In the genomic region with DNA sequence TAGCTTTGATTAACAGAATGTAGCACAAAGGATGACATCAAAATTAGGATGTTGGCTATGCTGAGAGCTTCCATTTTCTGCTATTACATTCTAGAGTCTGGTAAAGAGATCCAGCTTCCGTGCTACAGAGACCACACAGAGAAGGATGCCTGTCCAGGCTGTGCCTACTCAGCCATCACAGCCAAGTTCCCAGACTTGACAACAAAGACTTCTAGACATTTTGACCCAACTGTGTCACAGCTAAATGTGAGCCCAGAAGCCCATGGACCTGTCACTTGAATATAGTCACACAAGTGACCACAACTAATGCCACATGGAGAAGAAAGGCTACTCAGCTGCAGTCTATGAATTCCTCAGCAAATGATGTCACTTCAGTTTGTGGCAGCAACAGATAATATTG, we compare ENCODE assay signal across 21 mouse cellular contexts. TPM values are rescaled to one million over a fixed set of nuclear protein-coding genes. Genes with fewer than 3 reads are reported as not detected.
"Had no signal": no experiment of that assay in that cellular context is flagged by ENCODE, and none has a peak within 500 bp of the region (broad histone marks: within the 10 kb centered on the region; RNA-seq: fewer than 3 reads in every experiment).

No protein-coding gene starts in this region.

- H3K27me3 ChIP-seq: lung, embryonic 15.5 days; midbrain, embryonic 12.5 days; midbrain, embryonic 15.5 days; neural tube, embryonic 13.5 days; neural tube, embryonic 15.5 days had no signal

- H3K36me3 ChIP-seq: lung, embryonic 15.5 days; midbrain, embryonic 10.5 days; midbrain, embryonic 12.5 days; midbrain, embryonic 15.5 days; neural tube, embryonic 13.5 days; neural tube, embryonic 15.5 days had no signal

- ATAC-seq: lung, postnatal 0 days; midbrain, embryonic 15.5 days had no signal

- H3K4me3 ChIP-seq: lung, embryonic 15.5 days; midbrain, embryonic 10.5 days; midbrain, embryonic 12.5 days; midbrain, embryonic 15.5 days; myocyte; neural tube, embryonic 13.5 days; neural tube, embryonic 15.5 days had no signal

- H3K4me1 ChIP-seq: lung, embryonic 15.5 days; midbrain, embryonic 10.5 days; midbrain, embryonic 12.5 days; midbrain, embryonic 15.5 days; neural tube, embryonic 13.5 days; neural tube, embryonic 15.5 days had no signal

- DNase-seq: lung, adult 18-20 months; lung, postnatal 14 days; lung, postnatal 4 days; retina, postnatal 1 day; right cerebral cortex, adult 18-20 months; right cerebral cortex, postnatal 25 days; right cerebral cortex, postnatal 4 days; spleen, adult 18-20 months; thymus, adult 18-20 months; thymus, postnatal 14 days; thymus, postnatal 36 days had no signal

- H3K9ac ChIP-seq: liver, embryonic 14.5 days; lung, embryonic 15.5 days; midbrain, embryonic 12.5 days; midbrain, embryonic 15.5 days; neural tube, embryonic 13.5 days; neural tube, embryonic 15.5 days had no signal

- H3K9me3 ChIP-seq: lung, embryonic 15.5 days; midbrain, embryonic 10.5 days; midbrain, embryonic 12.5 days; midbrain, embryonic 15.5 days; neural tube, embryonic 13.5 days; neural tube, embryonic 15.5 days had no signal

- H3K4me2 ChIP-seq: lung, embryonic 15.5 days; midbrain, embryonic 12.5 days; midbrain, embryonic 15.5 days; neural tube, embryonic 13.5 days; neural tube, embryonic 15.5 days had no signal

- H3K27ac ChIP-seq: liver, embryonic 14.5 days; lung, embryonic 15.5 days; midbrain, embryonic 10.5 days; midbrain, embryonic 12.5 days; midbrain, embryonic 15.5 days; neural tube, embryonic 13.5 days; neural tube, embryonic 15.5 days had no signal

RNA-seq across cellular contexts. Expression of a gene that starts 24.6 kb away (rescaled TPM):
- polyA plus RNA-seq: small intestine, adult 2 months had no signal
